Mouse (Mus musculus) lung, embryonic 16.5 days (tissue): ENCODE measurements around the gene Pgam1. TPM values are rescaled to one million over a fixed set of nuclear protein-coding genes. Genes with fewer than 3 reads are reported as not detected.

Experiments
- ATAC-seq: fragments of 200-750 bp; cut with Nextera tagmentation; 2 replicates; pipeline ENCODE4 v1.8.0; 2017; ENCODE audit warnings: low read depth, mild to moderate bottlenecking, moderate library complexity
- H3K27ac ChIP-seq: fragments of 300-500 bp; sonication (generic); 2 replicates; pipeline ENCODE4 v1.5.1; 2014; ENCODE audit warnings: mild to moderate bottlenecking, control low read depth, low read length
- H3K27me3 ChIP-seq: fragments of 300-500 bp; sonication (generic); 2 replicates; pipeline ENCODE4 v1.6.1; 2014; ENCODE audit warnings: low read depth, low read length, mixed read lengths; ENCODE audit not compliant: control insufficient read depth, insufficient read depth
- H3K36me3 ChIP-seq: fragments of 300-500 bp; sonication (generic); 2 replicates; pipeline ENCODE4 v1.6.1; 2014; ENCODE audit warnings: low read length; ENCODE audit not compliant: control insufficient read depth, insufficient read depth
- H3K4me1 ChIP-seq: fragments of 300-500 bp; sonication (generic); replicated peaks from 2 replicates; pipeline ENCODE4 v1.6.1; 2014; ENCODE audit warnings: low read length, mixed read lengths; ENCODE audit not compliant: control insufficient read depth, insufficient read depth
- H3K4me2 ChIP-seq: fragments of 300-500 bp; sonication (generic); 2 replicates; pipeline ENCODE4 v1.6.1; 2014; ENCODE audit warnings: low read depth, low read length, control low read depth
- H3K4me3 ChIP-seq: fragments of 300-500 bp; sonication (generic); 2 replicates; pipeline ENCODE4 v1.5.1; 2014; ENCODE audit warnings: mild to moderate bottlenecking, low read length, control low read depth
- H3K9ac ChIP-seq: fragments of 300-500 bp; sonication (generic); 2 replicates; pipeline ENCODE4 v1.6.1; 2014; ENCODE audit warnings: low read length, control low read depth
- H3K9me3 ChIP-seq: fragments of 300-500 bp; sonication (generic); 2 replicates; pipeline ENCODE4 v1.6.1; 2016; ENCODE audit warnings: low read length; ENCODE audit not compliant: control insufficient read depth
- WGBS: fragments of 180-500 bp; shearing (Covaris S2); extraction: QIAGEN DNeasy Blood & Tissue Kit; methylation state at CpG from one replicate; pipeline ENCODE4 v1.1.7; 2014; 5-methylcytosine and 5-hydroxymethylcytosine counted together
- polyA plus RNA-seq: library from polyadenylated mRNA; unstranded; fragments of >200 nt; fragmentation: Nextera tagmentation; extraction: Ambion mirVana; gene quantifications from 2 replicates; pipeline ENCODE4 v1.2.1, GENCODE M21; 2015

The Pgam1 gene
- polyA plus RNA-seq, 1 experiment from 2014 or later = 641 TPM

- Histone ChIP-seq H3K4me1 (no peaks in the 10 kb centered on the region), H3K4me3 (no peak overlapping the region), H3K9ac (no peak overlapping the region), H3K27me3 (no peaks in the 10 kb centered on the region), H3K36me3 (peaks cover 48% of the 10 kb centered on the region), H3K4me2 (no peak overlapping the region), H3K27ac (no peak overlapping the region), H3K9me3 (no peaks in the 10 kb centered on the region)
- WGBS = 73% methylated on average over 4 of the region's 4 CpGs
- no peak for ATAC-seq
These were observed 40.6 kb downstream of the Pgam1 start for GRCm38 (mm10) chr19:41952287-41952686.

- ATAC-seq = no peak
- Histone ChIP-seq H3K4me1 (no peaks in the 10 kb centered on the region), H3K36me3 (peaks cover 51% of the 10 kb centered on the region), H3K9me3 (no peaks in the 10 kb centered on the region), H3K4me3 (no peak overlapping the region), H3K27ac (no peak overlapping the region), H3K9ac (no peak overlapping the region), H3K27me3 (no peaks in the 10 kb centered on the region), H3K4me2 (no peak overlapping the region)
- 91% methylated on average over 3 of the region's 3 CpGs for WGBS
These were observed 41.9 kb downstream of the Pgam1 start for GRCm38 (mm10) chr19:41953574-41953973.

Other genes with a start within 250 kb of the Pgam1 start
- gene Slit1, start 168.3 kb upstream of the Pgam1 start, polyA plus RNA-seq = 0.11 and 0.14 TPM in 2 replicates
- gene Arhgap19, start 109.9 kb upstream of the Pgam1 start, polyA plus RNA-seq = 26.8 and 28.6 TPM in 2 replicates
- gene Frat1, start 82.0 kb upstream of the Pgam1 start, polyA plus RNA-seq = 8.2 and 9.1 TPM in 2 replicates
- 2.8 and 3.3 TPM in 2 replicates for gene Frat2, start 63.8 kb upstream of the Pgam1 start, polyA plus RNA-seq
- gene Rrp12, start 15.8 kb upstream of the Pgam1 start, polyA plus RNA-seq = 9.9 and 11.4 TPM in 2 replicates
- 60.0 and 65.9 TPM in 2 replicates for gene Exosc1, start 21.5 kb downstream of the Pgam1 start, polyA plus RNA-seq
- gene Zdhhc16, start 21.6 kb downstream of the Pgam1 start, polyA plus RNA-seq = 82.3 and 84.4 TPM in 2 replicates
- gene Mms19, start 69.2 kb downstream of the Pgam1 start, polyA plus RNA-seq = 30.2 and 31.8 TPM in 2 replicates
- gene Ubtd1, start 69.8 kb downstream of the Pgam1 start, polyA plus RNA-seq = 13.8 and 14.5 TPM in 2 replicates
- gene Ankrd2, start 124.1 kb downstream of the Pgam1 start, polyA plus RNA-seq = 0.28 and 0.84 TPM in 2 replicates
- 1.3 and 2.9 TPM in 2 replicates for gene Hoga1, start 133.7 kb downstream of the Pgam1 start, polyA plus RNA-seq
- gene 4933411K16Rik, start 140.3 kb downstream of the Pgam1 start, polyA plus RNA-seq = not detected in 2 replicates
- gene Morn4, start 174.4 kb downstream of the Pgam1 start, polyA plus RNA-seq = 16.5 and 18.5 TPM in 2 replicates
- 7.5 and 8.4 TPM in 2 replicates for gene Pi4k2a, start 178.5 kb downstream of the Pgam1 start, polyA plus RNA-seq
- gene Avpi1, start 217.1 kb downstream of the Pgam1 start, polyA plus RNA-seq = 84.9 and 87.6 TPM in 2 replicates
- 8.9 and 9.8 TPM in 2 replicates for gene Marveld1, start 235.5 kb downstream of the Pgam1 start, polyA plus RNA-seq